Mouse (Mus musculus) stomach, postnatal 0 days (tissue): Measurements from ENCODE around the gene Tor1aip1. TPM values are rescaled to one million over a fixed set of nuclear protein-coding genes. Genes with fewer than 3 reads are reported as not detected.
"Not testable (repeated sequence)": the region's sequence is repeated elsewhere in the genome, so short reads cannot be mapped to it uniquely, and the experiment has no call there.

Source experiments
- ATAC-seq: fragments of 200-750 bp; cut with Nextera tagmentation; 2 replicates; pipeline ENCODE4 v1.8.0; 2017; ENCODE audit not compliant: low FRiP score, low TSS enrichment
- DNase-seq: peaks from one replicate; pipeline ENCODE4 v3.0.0-alpha.2; 2016; ENCODE audit warnings: low spot score
- H3K27ac ChIP-seq: fragments of 300-500 bp; sonication (generic); replicated peaks from 2 replicates; pipeline ENCODE4 v1.5.1; 2014; ENCODE audit warnings: mild to moderate bottlenecking, control low read depth
- H3K27me3 ChIP-seq: fragments of 300-500 bp; sonication (generic); 2 replicates; pipeline ENCODE4 v1.6.1; 2014; ENCODE audit warnings: low read length; ENCODE audit not compliant: control insufficient read depth, insufficient read depth
- H3K36me3 ChIP-seq: fragments of 300-500 bp; sonication (generic); 2 replicates; pipeline ENCODE4 v1.6.1; 2014; ENCODE audit warnings: low read length, mixed read lengths; ENCODE audit not compliant: control insufficient read depth, insufficient read depth
- H3K4me1 ChIP-seq: fragments of 300-500 bp; sonication (generic); replicated peaks from 2 replicates; pipeline ENCODE4 v1.6.1; 2014; ENCODE audit warnings: antibody characterized with exemption; ENCODE audit not compliant: control insufficient read depth, insufficient read depth
- H3K4me2 ChIP-seq: fragments of 300-500 bp; sonication (generic); replicated peaks from 2 replicates; pipeline ENCODE4 v1.6.1; 2014; ENCODE audit warnings: low read depth, mild to moderate bottlenecking, control low read depth, moderate library complexity
- H3K4me3 ChIP-seq: fragments of 300-500 bp; sonication (generic); 2 replicates; pipeline ENCODE4 v1.5.1; 2014; ENCODE audit warnings: low read depth, low read length, control low read depth
- H3K9ac ChIP-seq: fragments of 300-500 bp; sonication (generic); 2 replicates; pipeline ENCODE4 v1.6.1; 2014; ENCODE audit warnings: mild to moderate bottlenecking, low read length, control low read depth, mixed read lengths
- H3K9me3 ChIP-seq: fragments of 300-500 bp; sonication (generic); 2 replicates; pipeline ENCODE4 v1.6.1; 2016; ENCODE audit warnings: low read length; ENCODE audit not compliant: control insufficient read depth
- CTCF ChIP-seq: IDR thresholded peaks from 2 replicates; pipeline ENCODE4 v1.5.1; 2016; ENCODE audit warnings: antibody characterized with exemption, low read depth, mild to moderate bottlenecking, moderate library complexity
- EP300 ChIP-seq: optimal IDR thresholded peaks from 2 replicates; pipeline ENCODE3; 2016; ENCODE audit warnings: antibody characterized with exemption
- WGBS: fragments of 180-500 bp; shearing (Covaris S2); extraction: QIAGEN DNeasy Blood & Tissue Kit; methylation state at CpG from one replicate; pipeline ENCODE4 v1.1.7; 2014; 5-methylcytosine and 5-hydroxymethylcytosine counted together
- polyA plus RNA-seq: library from polyadenylated mRNA; unstranded; fragments of >200 nt; fragmentation: Nextera tagmentation; extraction: Ambion mirVana; gene quantifications from 2 replicates; pipeline ENCODE4 v1.2.1, GENCODE M21; 2015

The Tor1aip1 gene
- polyA plus RNA-seq, 1 experiment from 2014 or later = 38.6 TPM

DNA sequence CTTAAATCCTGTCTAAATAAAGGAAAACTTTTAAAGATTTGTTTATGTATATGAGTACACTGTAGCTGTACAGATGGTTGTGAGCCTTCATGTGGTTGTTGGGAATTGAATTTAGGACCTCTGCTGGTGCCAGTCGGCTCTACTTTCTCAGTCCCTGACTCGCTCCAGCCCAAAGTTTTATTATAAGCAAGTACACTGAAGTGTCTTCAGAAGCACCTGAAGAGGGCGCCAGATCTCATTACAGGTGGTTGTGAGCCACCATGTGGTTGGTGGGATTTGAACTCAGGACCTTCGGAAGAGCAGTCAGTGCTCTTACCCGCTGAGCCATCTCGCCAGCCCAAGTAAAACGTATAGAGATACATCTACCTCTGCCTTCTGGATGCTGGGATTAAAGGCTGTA, 3.7 kb upstream of the Tor1aip1 start:
- peak overlapping the region; percentile 58; the same call in 1 of the 2 replicates for H3K27ac ChIP-seq
- H3K36me3 ChIP-seq, DNase-seq, H3K4me1 ChIP-seq, H3K9me3 ChIP-seq, H3K9ac ChIP-seq, ATAC-seq, H3K4me2 ChIP-seq, H3K27me3 ChIP-seq, H3K4me3 ChIP-seq: not testable (repeated sequence)
- WGBS = 67% methylated on average over 7 of the region's 7 CpGs
- TF ChIP-seq CTCF = peak; percentile 48

DNA sequence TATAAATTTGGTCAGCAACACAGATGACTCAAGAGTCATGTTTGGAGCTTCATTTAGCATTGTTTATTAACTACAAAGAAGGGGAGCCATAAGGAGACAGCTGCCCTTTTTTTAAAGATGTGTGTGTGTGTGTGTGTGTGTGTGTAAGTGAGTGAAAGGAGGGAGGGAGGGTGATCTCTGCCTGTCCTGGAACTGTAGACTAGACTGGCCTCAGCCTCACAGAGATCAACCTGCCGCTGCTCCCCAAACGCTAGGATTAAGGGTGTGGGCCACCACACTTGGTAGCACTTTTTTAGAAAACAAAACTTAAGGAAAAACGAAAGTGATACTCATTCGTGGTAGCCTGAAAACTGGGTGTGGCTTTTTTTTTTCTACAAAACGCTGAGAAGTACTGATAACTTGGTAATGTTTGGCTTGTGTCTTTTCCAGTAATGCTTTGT, 884 bp upstream of the Tor1aip1 start:
- Histone ChIP-seq H3K36me3 (0 out of 2 replicates have a peak, but pooled peaks cover 3% of the 10 kb centered on the region), H3K9ac (peak overlapping the region; percentile 41), H3K9me3 (no peaks in the 10 kb centered on the region), H3K27me3 (no peaks in the 10 kb centered on the region), H3K27ac (peak overlapping the region; percentile 79), H3K4me3 (peak overlapping the region; percentile 82; the same call in 1 of the 2 replicates), H3K4me1 (peaks cover 3% of the 10 kb centered on the region; the same call in 1 of the 2 replicates), H3K4me2 (peak overlapping the region; percentile 63)
- DNase-seq = peak; percentile 39
- 9% methylated on average over 5 of the region's 5 CpGs for WGBS
- ATAC-seq = no peak
- no peak for TF ChIP-seq EP300
- no peak for TF ChIP-seq CTCF

DNA sequence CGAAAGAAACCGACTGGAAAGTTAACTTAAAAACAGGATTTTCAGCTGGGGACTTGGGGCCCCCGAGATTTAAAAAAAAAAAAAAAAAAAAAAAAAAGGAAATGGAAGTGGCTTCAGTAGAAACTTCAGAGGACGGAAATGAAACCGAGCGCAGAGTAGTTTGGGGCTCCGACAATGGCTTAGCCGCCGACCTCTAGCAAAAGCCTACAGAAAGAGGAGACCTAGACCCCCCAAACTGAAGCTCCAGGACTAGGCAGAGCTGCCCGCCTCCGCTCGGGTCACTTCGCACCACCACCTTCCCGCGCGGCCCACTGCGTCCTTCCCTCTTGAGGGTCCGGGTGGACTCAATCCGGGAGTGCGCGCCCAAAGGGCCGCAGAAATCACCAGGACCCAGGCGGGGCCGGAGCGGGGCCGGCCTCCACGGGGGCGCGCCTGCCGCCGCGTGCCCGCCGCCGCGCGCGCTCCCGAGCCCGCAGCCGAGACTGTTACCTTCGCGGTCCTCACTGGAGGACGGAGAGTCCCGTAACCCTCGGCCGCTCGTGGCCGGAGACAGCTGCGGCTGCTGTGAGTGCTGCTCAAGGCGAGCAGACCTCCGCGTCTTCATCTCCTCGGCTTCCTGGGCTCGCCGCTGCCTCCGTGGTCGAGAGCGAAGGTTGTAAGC, 881 bp downstream of the Tor1aip1 start, which contains the start of gene Tor1aip2:
Gene Tor1aip2, plus strand, starts transcription at position 135 of the 661 bp plus-strand sequence.
- DNase-seq = peak; percentile 90
- H3K9me3 ChIP-seq = no peaks in the 10 kb centered on the region

DNA sequence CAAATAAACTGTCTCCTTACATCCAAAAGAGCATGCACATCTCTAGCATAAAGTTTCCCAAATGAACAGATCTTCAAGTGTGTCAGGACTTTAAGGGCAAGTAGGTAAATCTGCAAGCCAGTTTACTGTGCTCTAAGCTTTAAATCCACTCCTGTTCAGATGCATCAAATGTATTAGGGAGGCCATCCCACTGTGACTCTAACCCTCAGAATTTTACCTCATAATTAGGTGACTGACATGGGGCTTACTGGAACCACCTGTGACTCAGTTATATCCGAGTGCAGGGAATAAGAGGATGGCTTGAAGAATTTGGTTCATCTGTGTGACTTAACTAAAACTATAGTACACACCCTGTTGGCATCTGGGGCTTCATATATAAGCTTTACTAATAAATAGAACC, 1.6 kb downstream of the Tor1aip1 start:
- H3K4me1 ChIP-seq = peaks cover 3% of the 10 kb centered on the region; the same call in 1 of the 2 replicates
- DNase-seq (no peak), ATAC-seq (no peak)
- H3K4me2 ChIP-seq = peak overlapping the region; percentile 63
- peak overlapping the region; percentile 82 for H3K4me3 ChIP-seq
- no peaks in the 10 kb centered on the region for H3K27me3 ChIP-seq
- H3K9me3 ChIP-seq = no peaks in the 10 kb centered on the region
- H3K27ac ChIP-seq = 0 out of 2 replicates have a peak overlapping the region, but pooled peaks have one; percentile 18
- H3K36me3 ChIP-seq = peaks cover 11% of the 10 kb centered on the region
- no peak for TF ChIP-seq CTCF
- TF ChIP-seq EP300 = no peak
- 9% methylated on average over 1 of the region's 1 CpGs for WGBS
- peak overlapping the region; percentile 94 for H3K9ac ChIP-seq

More for the DNA sequence above, 881 bp downstream of the Tor1aip1 start, which contains the start of gene Tor1aip2:
- H3K9ac ChIP-seq = peak within 1 kb of the TSS; percentile 94
- no peaks in the 10 kb centered on the region for H3K27me3 ChIP-seq
- peaks cover 3% of the 10 kb centered on the region; the same call in 1 of the 2 replicates for H3K4me1 ChIP-seq
- ATAC-seq = peak; percentile 76
- peak within 1 kb of the TSS; percentile 82 for H3K4me3 ChIP-seq
- under 1% methylated on average over 58 of the region's 59 CpGs for WGBS
- TF ChIP-seq EP300 (no peak), CTCF (no peak)
- H3K36me3 ChIP-seq = peaks cover 9% of the 10 kb centered on the region
- peak within 1 kb of the TSS; percentile 63 for H3K4me2 ChIP-seq
- H3K27ac ChIP-seq = peak within 1 kb of the TSS; percentile 100

DNA sequence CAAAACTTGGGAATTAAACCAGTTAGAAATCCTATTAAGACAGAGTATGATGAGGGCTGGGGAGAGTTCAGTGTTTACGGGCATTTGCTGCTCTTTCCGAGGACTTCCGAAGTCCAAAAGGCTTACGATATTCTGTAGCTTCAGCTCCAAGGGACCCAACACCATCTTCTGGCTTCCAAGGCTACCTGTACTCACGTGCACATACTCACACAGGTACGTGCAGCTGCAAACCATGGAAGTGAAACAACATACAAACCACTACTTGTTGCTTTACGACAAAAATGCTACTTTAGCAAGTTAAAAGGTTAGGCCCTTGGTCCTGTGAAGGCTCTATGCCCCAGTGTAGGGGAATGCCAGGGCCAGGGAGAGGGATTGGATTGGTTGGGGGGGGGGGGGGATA, 2.4 kb downstream of the Tor1aip1 start:
- no peak overlapping the region for H3K27ac ChIP-seq
- H3K4me3 ChIP-seq = no peak overlapping the region
- H3K4me1 ChIP-seq = peaks cover 3% of the 10 kb centered on the region; the same call in 1 of the 2 replicates
- 96% methylated on average over 7 of the region's 7 CpGs for WGBS
- H3K36me3 ChIP-seq = peaks cover 15% of the 10 kb centered on the region
- no peak for DNase-seq
- ATAC-seq = no peak
- no peaks in the 10 kb centered on the region for H3K27me3 ChIP-seq
- TF ChIP-seq EP300 = no peak
- TF ChIP-seq CTCF = no peak
- no peaks in the 10 kb centered on the region for H3K9me3 ChIP-seq
- no peak overlapping the region for H3K9ac ChIP-seq
- H3K4me2 ChIP-seq = no peak overlapping the region
